Mouse (Mus musculus) heart, postnatal 10 days (tissue): Measurements from ENCODE around the gene Padi2. TPM values are rescaled to one million over a fixed set of nuclear protein-coding genes. Genes with fewer than 3 reads are reported as not detected.

Experiments
- DNase-seq, 2 experiments: peaks; one replicate each; pipeline ENCODE4 v3.0.0; 2021
- intact Hi-C: fragments of 180-260 bp; cut with DNase I; formaldehyde crosslinking; loops from one replicate; pipeline ENCODE4 v1.15.1; 2025
- total RNA-seq, 2 experiments: library from RNA; stranded (reverse); gene quantifications; 2 replicates each; pipeline ENCODE4 v1.2.3; 2021

Gene Padi2
- total RNA-seq, 2 experiments from 2014 or later, result 0.65 to 1.1 TPM

- intact Hi-C loops, result loop anchor here (5.0 to 10.0 kb wide), 2 partner anchors 235 to 402 kb away; no protein-coding TSS in a partner anchor
- DNase-seq, result no peak
Observed at GRCm38 (mm10) chr4:140957131-140957702, 51.1 kb downstream of the Padi2 start.

DNA sequence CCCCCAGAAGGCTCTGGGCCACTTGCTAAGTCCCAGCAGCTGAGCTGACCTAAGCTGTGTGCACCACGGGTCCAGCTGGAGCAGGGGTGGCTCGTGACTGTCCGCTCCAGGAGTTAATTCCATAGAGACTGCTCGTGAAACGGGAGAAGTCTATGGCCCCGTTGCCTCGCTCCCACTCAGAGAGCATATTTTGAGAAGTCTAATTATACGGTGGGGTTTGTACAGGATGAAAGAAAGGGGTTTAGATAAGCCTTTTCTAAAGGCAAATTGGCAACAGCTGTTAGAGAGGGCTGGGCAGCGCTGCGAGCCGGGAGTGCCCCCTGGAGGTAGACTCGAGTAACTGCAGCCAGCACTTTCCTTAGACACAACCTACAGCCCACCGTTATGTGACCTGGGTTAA, 51.6 kb downstream of the Padi2 start:
- peak; percentile 88 to 90 for DNase-seq
- intact Hi-C loops, result loop anchor here (1.0 to 10.0 kb wide), 5 partner anchors 55 to 403 kb away; no protein-coding TSS in a partner anchor

DNA sequence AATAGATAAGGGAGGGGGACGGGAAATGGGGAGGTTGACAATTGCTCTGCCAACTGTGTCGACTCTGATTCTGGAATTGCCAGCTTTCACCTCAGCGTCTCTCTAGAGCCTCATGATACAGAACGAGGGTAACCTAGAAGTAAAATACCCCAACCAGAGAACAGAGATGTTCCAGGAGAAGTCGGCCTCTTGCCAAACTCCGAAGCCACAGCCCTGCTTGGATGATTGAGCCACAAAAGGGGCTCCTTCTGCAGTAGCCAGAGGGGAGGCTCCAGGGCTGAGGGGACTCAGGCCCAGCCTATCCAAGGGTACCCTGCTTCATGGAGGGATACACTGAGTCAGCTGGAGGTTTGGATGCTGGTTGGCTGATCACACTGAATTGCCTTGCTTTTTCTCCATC, 52.2 kb downstream of the Padi2 start:
- intact Hi-C loops, result loop anchor here (1.0 to 10.0 kb wide), 5 partner anchors 56 to 404 kb away; no protein-coding TSS in a partner anchor
- DNase-seq, result no peak

DNA sequence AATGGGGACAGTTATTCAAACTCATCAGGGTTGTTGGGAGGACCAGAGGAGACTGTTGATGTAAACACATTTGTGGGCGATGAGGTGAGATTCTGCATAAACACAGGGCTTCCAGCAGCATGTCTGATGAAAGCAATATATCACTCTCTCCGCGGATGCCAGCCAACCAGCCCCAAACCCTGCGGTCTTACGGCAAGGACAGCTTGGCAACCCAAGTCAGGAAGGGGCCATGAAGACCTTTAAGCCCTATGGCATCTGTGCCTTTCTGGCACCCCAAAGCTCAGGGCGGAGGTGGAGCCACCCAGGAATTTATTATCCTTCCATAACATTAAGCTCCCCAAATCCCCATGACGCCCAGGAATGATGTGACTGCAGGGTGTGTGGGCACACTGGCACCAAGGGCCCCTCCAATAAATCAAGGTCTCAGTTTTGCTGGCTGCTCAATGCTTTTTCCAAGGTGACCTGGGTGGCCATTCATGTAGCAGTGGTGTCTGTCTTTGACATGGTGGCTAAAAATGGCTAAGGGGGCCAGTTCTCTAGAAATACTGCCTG, 53.1 kb downstream of the Padi2 start:
- intact Hi-C loops, result loop anchor here (2.0 to 10.0 kb wide), 3 partner anchors 56 to 404 kb away; no protein-coding TSS in a partner anchor
- DNase-seq, result no peak

GRCm38 (mm10) chr4:140959715-140960479, 53.8 kb downstream of the Padi2 start:
- intact Hi-C loops, result loop anchor here (2.0 to 10.0 kb wide), 3 partner anchors 57 to 405 kb away; no protein-coding TSS in a partner anchor

DNA sequence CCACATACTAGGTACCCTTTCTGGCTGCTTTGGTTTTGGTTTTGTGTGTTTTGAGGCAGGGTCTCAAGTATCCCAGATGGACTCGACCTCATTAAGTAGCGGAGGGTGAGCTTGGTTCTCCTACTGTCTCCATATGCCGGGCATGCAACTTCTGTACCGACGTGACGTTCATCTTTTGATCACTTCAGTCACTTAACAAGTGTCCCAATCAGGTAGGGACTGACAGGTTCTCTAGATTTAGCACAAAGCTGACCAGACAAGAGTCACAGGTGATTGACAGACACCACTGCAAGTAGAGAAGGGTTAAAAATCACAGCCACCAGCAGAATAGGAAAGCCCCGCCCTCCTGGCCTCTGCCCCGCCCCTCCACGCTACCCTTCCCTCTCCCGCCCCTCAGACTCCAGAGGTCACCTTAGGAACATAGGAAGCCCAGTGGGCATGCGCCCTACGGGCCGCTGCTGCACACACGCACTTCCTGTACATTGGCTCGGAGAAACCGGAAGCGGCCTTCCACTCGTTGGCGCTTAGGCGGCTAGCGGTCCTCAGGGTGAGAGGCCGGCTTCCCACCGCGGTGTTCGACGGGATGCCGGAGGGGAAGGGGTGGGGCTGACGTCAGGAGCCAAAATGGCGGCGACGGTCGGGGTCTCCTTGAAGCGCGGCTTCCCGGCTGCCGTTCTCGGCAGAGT, 54.8 kb downstream of the Padi2 start, which contains the start of gene Sdhb:
Gene Sdhb (plus strand): TSS at position 423 of the 686 bp plus-strand sequence.
- intact Hi-C loops, result no loop called here
- DNase-seq, result peak; percentile 98

More at GRCm38 (mm10) chr4:140959715-140960479, 53.8 kb downstream of the Padi2 start:
- DNase-seq, result no peak

DNA sequence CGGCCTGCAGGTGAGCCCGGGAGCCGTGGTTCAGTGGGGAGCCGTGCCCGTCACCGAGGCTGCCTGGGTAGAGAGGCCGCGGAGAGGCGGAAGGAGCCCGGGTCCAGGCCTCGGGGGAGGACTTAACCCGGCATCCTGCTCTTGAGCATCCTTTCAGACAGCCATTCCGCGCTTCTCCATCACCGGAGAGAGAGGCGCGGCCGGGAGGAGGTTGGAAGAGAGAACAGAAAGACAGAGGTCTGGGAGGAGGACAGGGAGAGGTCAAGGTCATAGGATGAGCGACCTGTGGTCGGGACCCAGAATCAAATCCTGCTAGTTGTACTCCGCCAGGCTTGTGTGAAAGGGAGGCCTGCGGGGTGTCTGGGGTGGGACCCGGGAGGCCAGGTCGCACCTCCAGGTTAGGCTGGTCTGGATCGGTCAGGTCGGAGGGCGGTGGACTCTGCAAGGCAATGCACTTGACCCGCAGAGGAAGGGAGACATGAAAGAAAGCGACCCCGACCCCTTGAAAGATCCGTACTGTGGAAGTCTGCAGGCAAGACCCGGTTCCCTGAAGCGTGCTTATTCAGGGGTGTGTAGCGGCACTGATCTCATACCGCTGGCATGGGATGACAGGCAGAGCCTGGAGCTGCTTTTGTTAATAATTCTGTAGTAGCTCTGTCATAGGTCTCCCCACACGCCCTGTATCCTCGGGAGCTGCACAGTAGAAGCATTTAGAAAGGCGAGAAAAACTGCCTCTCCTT, 55.5 kb downstream of the Padi2 start:
- no peak for DNase-seq

GRCm38 (mm10) chr4:140962207-140962909, 56.2 kb downstream of the Padi2 start:
- DNase-seq, result no peak
- intact Hi-C loops, result no loop called here

More for the DNA sequence above, 55.5 kb downstream of the Padi2 start:
- intact Hi-C loops, result no loop called here

GRCm38 (mm10) chr4:140962950-140963349, 56.8 kb downstream of the Padi2 start:
- DNase-seq, result peak; percentile 76 to 79
- intact Hi-C loops, result loop anchor here (1.0 kb wide), 1 partner anchor 23 kb away; the partner anchor contains the start of gene Atp13a2

DNA sequence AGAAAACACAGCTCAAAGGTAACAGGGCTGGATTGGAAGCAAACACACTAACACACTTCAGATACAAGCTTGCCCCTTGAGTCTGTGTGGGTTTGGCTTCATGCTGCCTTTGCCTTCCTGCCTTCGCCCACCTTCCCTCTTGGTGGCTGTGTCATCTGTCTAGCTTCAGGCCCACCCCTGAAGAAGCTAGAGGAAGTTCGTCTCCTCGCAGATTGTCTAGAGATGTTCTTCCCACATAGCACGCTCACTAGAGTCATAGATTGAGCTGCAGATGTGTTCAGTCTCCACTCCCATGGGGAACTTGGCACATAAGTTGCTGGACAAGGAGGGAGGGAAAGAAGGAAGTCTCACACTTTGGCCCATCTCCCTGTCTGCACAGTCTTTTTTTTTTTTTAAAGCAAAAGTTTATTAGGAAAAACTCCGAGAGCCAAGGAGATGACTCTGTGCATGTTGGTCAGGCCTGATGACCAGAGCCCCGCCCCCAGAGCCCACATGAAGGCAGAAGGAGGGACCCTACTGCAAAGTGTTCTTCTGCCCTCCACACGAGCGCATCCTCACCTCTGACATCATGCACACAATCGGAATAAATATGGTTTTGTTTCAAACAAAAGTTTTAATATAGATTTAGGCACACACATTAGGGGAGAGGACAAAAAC, 57.9 kb downstream of the Padi2 start:
- DNase-seq, result peak; percentile 59 to 60

GRCm38 (mm10) chr4:140964620-140965019, 58.5 kb downstream of the Padi2 start:
- DNase-seq, result peak; percentile 79 to 87
- intact Hi-C loops, result loop anchor here (1.0 kb wide), 1 partner anchor 67 kb away; no protein-coding TSS in a partner anchor

More for the DNA sequence above, 57.9 kb downstream of the Padi2 start:
- intact Hi-C loops, result loop anchor here (1.0 kb wide), 2 partner anchors 22 to 67 kb away; partner anchors contain the start of gene Atp13a2

DNA sequence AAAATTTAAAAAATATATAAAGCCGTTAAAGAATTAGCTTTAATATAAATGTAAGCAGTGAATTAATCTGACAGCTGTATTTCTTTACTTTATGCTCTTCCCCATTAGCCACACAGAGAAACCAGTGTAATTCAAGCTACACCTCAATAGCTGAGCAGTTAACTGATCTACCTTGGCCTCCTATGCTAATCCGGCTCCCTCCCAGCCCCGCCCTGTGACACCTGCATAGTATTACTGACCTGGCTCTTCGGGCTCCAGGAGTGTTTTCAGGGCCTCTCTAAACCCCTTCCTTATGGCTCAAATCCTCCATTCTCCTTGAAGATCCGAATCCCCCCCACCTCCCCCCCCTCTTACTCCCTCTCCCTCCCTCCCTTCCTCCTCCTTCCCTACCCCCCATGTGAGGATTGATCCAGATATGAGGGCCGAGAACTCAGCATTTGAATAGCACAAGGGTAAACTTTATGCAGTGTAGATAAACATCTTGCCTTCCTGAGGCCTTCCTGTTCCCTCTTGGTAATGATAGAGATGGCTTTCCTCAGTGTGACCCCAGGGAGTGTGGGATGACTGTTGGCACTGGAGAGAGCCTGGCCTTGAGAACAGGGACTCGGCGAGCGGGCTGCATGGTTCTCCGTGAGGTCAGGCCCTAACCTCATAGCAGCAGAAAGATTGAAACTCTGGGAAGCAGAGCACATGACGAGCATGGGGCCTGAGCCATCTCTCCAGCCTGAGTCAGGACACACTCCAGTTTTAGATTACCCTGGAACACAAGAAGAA, 61.4 kb downstream of the Padi2 start:
- DNase-seq, result no peak
- intact Hi-C loops, result no loop called here

DNA sequence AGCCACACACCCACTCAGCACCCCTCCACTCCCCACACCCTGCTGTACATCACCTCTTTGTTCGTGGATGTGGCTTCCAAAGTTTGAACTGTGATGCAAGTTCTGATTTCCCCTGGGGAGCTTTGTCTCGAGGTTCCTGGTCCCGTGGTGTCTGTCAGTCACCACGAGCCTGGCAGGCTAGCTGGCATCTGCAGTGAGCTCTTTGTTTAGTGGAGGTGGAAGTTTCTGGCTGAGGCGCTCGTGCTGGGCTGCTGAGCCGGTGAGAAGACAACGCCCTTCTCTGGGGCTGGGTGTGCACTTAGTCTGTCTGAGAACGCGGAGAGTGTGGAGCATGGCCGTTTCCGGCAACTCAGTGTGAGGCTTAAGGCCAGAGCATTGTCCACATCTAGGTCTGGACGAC, 65.5 kb downstream of the Padi2 start:
- intact Hi-C loops, result no loop called here
- no peak for DNase-seq

DNA sequence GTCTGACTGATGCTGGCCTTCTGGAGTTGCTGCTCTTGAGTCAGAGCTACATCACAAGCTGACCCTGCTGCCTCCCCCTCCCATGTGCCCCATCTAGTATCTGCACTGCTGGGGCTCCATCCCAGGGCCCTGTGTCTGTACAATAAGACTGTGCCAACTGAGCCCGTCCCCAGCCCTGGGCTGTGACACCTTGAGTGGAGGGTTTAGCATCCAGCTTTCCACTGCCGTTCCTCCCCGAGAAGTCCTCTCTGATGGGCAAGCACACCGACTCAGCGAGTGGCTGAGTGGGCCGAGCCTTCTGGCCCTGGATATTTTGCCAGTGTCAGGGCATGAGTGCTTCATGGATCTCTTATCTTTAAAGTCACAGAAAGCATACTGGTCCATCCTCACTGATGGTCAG, 68.3 kb downstream of the Padi2 start:
- DNase-seq, result no peak
- intact Hi-C loops, result no loop called here

DNA sequence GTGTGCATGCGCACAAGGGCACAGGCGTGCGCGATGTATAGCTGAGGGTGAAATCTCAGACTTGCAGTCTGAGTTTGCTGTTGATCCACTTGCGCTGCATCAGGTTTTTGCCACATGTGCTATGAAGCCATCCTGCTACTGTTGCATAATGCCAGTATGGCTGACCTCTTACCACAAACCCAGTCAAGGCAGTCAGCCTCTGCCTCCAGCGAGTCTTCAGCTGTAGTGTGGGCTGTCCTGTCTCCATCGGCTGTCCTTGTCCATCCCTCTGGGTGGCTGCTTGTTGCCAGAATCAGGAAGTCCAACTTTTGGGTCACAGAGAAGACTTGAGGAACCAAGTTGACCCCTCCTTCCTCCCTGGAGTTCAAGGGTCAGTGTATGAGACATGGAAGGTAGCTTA, 69.2 kb downstream of the Padi2 start:
- no peak for DNase-seq

DNA sequence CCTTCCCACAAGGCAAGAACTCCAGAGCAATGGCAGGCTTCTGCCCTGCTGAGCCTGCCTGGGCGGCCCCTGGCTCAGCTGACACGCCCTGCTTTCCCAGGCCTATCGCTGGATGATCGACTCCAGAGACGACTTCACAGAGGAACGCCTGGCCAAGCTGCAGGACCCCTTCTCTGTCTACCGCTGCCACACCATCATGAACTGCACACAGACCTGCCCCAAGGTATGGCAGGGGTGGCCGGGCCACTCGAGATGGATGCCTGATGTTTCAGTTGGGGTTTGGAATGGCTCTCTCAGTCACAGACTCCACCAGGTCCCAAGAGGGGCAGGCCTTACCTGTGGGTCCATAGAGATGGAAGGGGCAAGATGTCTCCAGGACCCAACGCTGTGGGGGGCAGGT, 71.1 kb downstream of the Padi2 start:
- intact Hi-C loops, result no loop called here
- no peak for DNase-seq

More for the DNA sequence above, 69.2 kb downstream of the Padi2 start:
- intact Hi-C loops, result no loop called here

GRCm38 (mm10) chr4:140977886-140978692, 71.9 kb downstream of the Padi2 start:
- intact Hi-C loops, result no loop called here

More at GRCm38 (mm10) chr4:140977886-140978692, 71.9 kb downstream of the Padi2 start:
- no peak for DNase-seq
